Mouse (Mus musculus): ENCODE measurements around the gene Tarbp2.
A peak's percentile ranks its signal among the peaks of the same experiment; 100 is the strongest.

The Tarbp2 gene

GRCm38 (mm10) chr15:102526111-102527002, 8.4 kb downstream of the Tarbp2 start:
- no peak for DNase-seq (ENCODE audit: low spot score in 2 of 2)

- DNase-seq (ENCODE audit: low spot score in 2 of 2), result no peak
These were observed 9.9 kb downstream of the Tarbp2 start for GRCm38 (mm10) chr15:102527936-102528335.

- DNase-seq (ENCODE audit: low spot score in 2 of 2), result no peak
These were observed 10.4 kb downstream of the Tarbp2 start for GRCm38 (mm10) chr15:102528396-102528795.

- DNase-seq (ENCODE audit: low spot score in 2 of 2), result no peak
These were observed 12.6 kb downstream of the Tarbp2 start for GRCm38 (mm10) chr15:102530566-102530965.

- no peak for DNase-seq (ENCODE audit: low spot score in 2 of 2)
These were observed 13.6 kb downstream of the Tarbp2 start for GRCm38 (mm10) chr15:102531586-102531985.

- DNase-seq (ENCODE audit: low spot score in 2 of 2), result no peak
These were observed 14.3 kb downstream of the Tarbp2 start for GRCm38 (mm10) chr15:102532106-102532900.

GRCm38 (mm10) chr15:102533926-102534325, 15.9 kb downstream of the Tarbp2 start:
- no peak for DNase-seq (ENCODE audit: low spot score in 2 of 2)

- DNase-seq (ENCODE audit: low spot score in 2 of 2), result no peak
These were observed 26.8 kb downstream of the Tarbp2 start for GRCm38 (mm10) chr15:102544801-102545200.

GRCm38 (mm10) chr15:102546246-102546645, 28.3 kb downstream of the Tarbp2 start:
- DNase-seq (ENCODE audit: low spot score in 2 of 2), result no peak

GRCm38 (mm10) chr15:102546677-102547427, 28.9 kb downstream of the Tarbp2 start:
- no peak for DNase-seq (ENCODE audit: low spot score in 2 of 2)

GRCm38 (mm10) chr15:102547478-102547877, 29.5 kb downstream of the Tarbp2 start:
- no peak for DNase-seq (ENCODE audit: low spot score in 2 of 2)

GRCm38 (mm10) chr15:102552599-102552998, 34.6 kb downstream of the Tarbp2 start:
- no peak for DNase-seq (ENCODE audit: low spot score in 2 of 2)

GRCm38 (mm10) chr15:102555581-102555980, 37.6 kb downstream of the Tarbp2 start:
- no peak for DNase-seq (ENCODE audit: low spot score in 2 of 2)

GRCm38 (mm10) chr15:102557580-102557979, 39.6 kb downstream of the Tarbp2 start:
- no peak for DNase-seq (ENCODE audit: low spot score in 2 of 2)

- DNase-seq (ENCODE audit: low spot score in 2 of 2), result no peak
These were observed 44.5 kb downstream of the Tarbp2 start for GRCm38 (mm10) chr15:102562491-102562890.

- no peak for DNase-seq (ENCODE audit: low spot score in 2 of 2)
These were observed 45.1 kb downstream of the Tarbp2 start for GRCm38 (mm10) chr15:102563061-102563460.

GRCm38 (mm10) chr15:102563681-102564080, 45.7 kb downstream of the Tarbp2 start:
- no peak for DNase-seq (ENCODE audit: low spot score in 2 of 2)

- DNase-seq (ENCODE audit: low spot score in 2 of 2), result no peak
These were observed 49.9 kb downstream of the Tarbp2 start for GRCm38 (mm10) chr15:102567849-102568248.

GRCm38 (mm10) chr15:102572081-102572480, 54.1 kb downstream of the Tarbp2 start:
- DNase-seq (ENCODE audit: low spot score in 2 of 2), result peak in 1 of 2 experiments; percentile 14
